Mouse (Mus musculus) embryonic fibroblast, embryonic 13.5 days (primary cell): ENCODE data around the gene Arid1b. TPM values are rescaled to one million over a fixed set of nuclear protein-coding genes. Genes with fewer than 3 reads are reported as not detected.

Experiments used
- H3K27ac ChIP-seq: 2 replicates; pipeline ENCODE4 v1.5.1; 2012; ENCODE audit warnings: low read length, control low read depth, inconsistent platforms; ENCODE audit not compliant: insufficient read depth
- H3K4me1 ChIP-seq: 2 replicates; pipeline ENCODE4 v1.6.1; 2011; ENCODE audit warnings: low read length; ENCODE audit not compliant: control insufficient read depth, insufficient read depth
- H3K4me3 ChIP-seq: 2 replicates; pipeline ENCODE4 v1.5.1; 2011; ENCODE audit warnings: mild to moderate bottlenecking, control low read depth, low read length; ENCODE audit not compliant: insufficient read depth
- CTCF ChIP-seq: IDR thresholded peaks from 2 replicates; pipeline ENCODE4 v1.5.1; 2011; ENCODE audit warnings: mild to moderate bottlenecking, control low read depth, low read length, moderate library complexity, borderline replicate concordance; ENCODE audit not compliant: insufficient read depth
- POLR2A ChIP-seq: IDR thresholded peaks from 2 replicates; pipeline ENCODE4 v1.6.1; 2011; ENCODE audit warnings: low read depth, mild to moderate bottlenecking, control low read depth, low read length, moderate library complexity
- polyA plus RNA-seq: library from polyadenylated mRNA; stranded (reverse); fragments of >200 nt; gene quantifications from 2 replicates; pipeline ENCODE4 v1.2.4, GENCODE M21; 2011; ENCODE audit warnings: low read depth; ENCODE audit not compliant: missing spikeins, insufficient read length

Arid1b gene
- polyA plus RNA-seq, 1 experiment, result 21.7 TPM

DNA sequence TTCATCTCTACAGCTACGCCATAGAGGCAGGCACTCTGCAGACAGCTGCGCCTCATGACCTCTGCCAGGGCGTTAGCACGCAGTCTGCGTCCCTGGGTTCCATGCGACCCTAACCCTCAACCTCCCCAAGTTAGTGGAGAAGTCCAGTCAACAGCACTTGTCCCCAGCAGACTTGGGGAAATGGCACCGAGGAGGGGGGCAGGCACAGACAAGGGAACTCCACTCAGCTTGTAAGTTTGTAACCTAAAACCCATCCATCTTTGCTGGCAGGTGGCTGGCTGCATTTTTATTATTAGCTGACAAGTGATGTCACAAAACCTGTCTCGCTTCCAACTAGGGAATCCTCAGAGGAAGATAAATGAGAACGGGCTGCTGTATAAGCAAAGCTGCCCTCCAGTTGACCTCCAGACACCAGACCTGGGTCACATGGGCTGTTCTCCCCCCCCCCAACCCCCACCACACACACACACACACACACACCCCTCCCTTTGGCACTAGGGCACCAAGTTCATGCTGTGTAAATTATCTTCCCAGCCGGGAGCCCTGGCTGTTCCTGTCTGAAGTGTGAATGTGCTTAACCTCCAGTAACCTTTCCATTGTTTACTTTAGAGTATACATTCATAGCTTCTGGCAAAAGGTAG is 330.2 kb downstream of the Arid1b start:
- Histone ChIP-seq H3K4me1 (peaks cover 19% of the 10 kb centered on the region), H3K4me3 (no peak overlapping the region), H3K27ac (no peak overlapping the region)
- TF ChIP-seq POLR2A, result no peak

DNA sequence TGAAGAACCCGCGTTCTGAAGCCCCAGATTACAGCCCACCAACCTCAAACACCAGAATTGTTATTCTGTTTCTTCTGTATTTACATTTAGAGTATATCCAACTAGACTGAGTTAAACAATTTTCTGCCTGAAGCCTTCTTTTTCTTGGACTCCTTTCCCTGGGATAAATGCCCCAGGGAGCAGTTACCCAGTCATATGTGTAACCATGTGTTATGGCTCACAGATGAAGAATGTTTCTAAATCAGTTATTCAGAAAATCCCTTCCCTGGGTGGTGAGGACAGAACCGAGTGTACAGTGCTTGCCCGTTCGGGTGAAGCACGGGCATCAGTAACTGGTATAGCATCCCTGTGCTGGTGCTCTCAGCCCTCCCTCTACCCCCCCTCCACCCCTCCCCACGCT is 332.6 kb downstream of the Arid1b start:
- Histone ChIP-seq H3K4me1 (peaks cover 19% of the 10 kb centered on the region), H3K4me3 (no peak overlapping the region)
- TF ChIP-seq CTCF (no peak), POLR2A (no peak)

DNA sequence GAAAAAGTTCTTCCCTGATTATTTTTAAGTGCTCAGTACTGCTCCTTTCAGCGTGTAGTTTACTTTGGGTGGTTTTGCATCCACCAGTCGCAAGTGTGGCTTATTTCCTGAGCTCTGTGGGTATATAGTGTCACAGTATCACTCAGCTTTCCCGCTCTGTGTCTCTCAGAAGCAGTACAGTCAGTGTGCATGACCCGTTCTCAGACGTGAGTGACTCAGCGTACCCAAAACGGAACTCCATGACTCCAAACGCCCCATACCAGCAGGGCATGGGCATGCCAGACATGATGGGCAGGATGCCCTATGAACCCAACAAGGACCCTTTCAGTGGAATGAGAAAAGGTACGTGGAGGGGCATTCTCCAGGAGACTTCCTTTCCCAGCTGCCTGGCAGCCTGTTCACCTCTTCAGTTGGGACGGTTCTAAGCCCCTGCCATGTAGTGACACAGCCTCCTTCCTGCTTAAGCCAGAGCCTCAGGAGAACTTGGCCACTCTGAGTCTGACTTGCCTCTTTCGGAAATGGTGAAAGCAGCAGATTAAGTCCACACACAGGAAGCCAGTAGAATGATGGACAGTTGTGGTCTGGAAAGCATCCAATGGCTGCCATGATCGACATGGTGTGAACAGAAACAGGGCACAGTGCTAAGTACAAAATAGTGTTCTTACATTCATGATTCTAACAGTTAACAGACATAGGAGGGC is 333.5 kb downstream of the Arid1b start:
- no peak for TF ChIP-seq CTCF
- TF ChIP-seq POLR2A, result no peak
- H3K27ac ChIP-seq, result 0 out of 2 replicates have a peak overlapping the region, but pooled peaks have one; percentile 9
- H3K4me3 ChIP-seq, result no peak overlapping the region
- peaks cover 19% of the 10 kb centered on the region for H3K4me1 ChIP-seq

More for the DNA sequence above, 332.6 kb downstream of the Arid1b start:
- H3K27ac ChIP-seq, result no peak overlapping the region

DNA sequence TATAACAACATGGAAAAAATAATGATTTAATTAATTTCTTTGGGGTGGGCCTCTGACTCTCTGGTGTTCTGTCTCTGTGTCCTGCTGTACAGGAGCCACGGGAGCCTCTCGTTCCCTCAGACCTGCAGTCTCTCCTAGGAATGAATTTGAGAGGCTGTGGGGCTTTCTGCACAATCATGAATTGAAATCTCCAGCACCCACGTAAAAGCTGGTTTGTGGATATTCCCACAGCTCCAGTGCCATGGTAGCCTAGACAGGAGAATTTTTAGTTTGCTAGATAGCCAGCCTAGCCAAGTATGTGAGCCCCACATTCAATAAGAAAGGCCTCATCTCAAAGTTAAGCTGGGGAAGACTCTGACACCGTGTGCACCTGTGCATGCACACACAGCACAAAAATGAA is 335.3 kb downstream of the Arid1b start:
- TF ChIP-seq POLR2A (no peak), CTCF (no peak)
- Histone ChIP-seq H3K4me3 (no peak overlapping the region), H3K4me1 (peaks cover 16% of the 10 kb centered on the region), H3K27ac (no peak overlapping the region)

DNA sequence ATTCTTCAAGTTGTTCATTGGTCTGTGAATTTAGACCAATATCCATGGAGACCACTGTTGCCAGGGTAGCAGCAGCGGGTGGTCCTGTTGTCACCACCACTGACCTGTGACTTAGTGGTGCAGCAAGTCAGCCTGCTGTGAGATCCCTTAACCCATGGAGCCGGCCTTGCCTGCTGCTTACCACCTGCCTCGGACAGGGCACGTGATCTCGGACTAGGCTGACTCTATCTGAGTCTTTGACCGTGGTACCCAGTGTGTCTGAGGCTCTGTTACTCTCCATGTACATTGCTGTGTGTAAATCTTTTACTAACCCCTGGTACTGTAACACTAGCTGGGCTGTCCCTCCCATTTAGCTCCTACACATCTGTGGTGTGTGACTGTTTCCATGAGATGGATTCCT is 335.9 kb downstream of the Arid1b start:
- Histone ChIP-seq H3K4me1 (peaks cover 16% of the 10 kb centered on the region), H3K27ac (no peak overlapping the region), H3K4me3 (no peak overlapping the region)
- TF ChIP-seq CTCF (no peak), POLR2A (no peak)

DNA sequence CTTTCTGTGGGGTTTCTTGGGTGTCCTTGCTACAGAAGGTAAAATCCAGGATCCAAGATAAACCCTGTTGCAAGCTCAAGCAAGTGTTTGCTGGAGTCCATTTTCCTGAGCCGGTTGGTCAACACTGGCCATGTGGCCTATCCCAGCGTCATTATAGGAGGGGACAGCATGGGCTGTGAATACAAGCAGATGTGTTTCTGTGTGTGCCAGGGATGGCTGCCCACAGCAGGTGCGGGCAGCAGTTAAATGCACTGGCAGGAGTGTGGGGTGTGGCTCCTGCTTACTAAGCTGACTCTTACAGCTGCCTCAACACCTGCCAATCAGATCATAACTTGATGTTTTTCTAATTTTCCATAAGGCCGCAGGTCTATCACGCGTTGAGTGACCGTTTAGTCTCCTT is 336.5 kb downstream of the Arid1b start:
- TF ChIP-seq POLR2A, result no peak
- no peak for TF ChIP-seq CTCF
- H3K4me3 ChIP-seq, result no peak overlapping the region
- H3K4me1 ChIP-seq, result peaks cover 13% of the 10 kb centered on the region
- no peak overlapping the region for H3K27ac ChIP-seq

DNA sequence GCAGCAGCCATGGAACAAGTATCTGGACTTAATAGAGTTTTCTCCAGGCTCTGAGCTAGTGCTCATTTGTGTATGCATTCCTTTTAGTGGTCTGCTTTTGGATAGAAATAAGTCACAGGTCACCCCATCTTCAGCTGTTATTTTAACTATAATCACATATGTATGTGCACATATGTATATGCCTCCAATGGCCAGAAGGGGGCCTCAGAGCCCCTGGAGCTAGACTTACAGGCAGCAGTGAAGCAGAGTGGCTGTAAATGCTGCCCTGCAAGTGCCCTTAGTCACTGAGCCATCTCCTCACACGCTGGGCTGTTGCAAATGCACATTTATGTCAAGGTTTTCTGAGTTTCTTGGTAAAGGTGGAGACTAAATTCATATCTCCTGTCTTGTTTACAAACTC is 337.3 kb downstream of the Arid1b start:
- Histone ChIP-seq H3K4me1 (peaks cover 7% of the 10 kb centered on the region), H3K27ac (no peak overlapping the region), H3K4me3 (no peak overlapping the region)
- TF ChIP-seq POLR2A (no peak), CTCF (no peak)

DNA sequence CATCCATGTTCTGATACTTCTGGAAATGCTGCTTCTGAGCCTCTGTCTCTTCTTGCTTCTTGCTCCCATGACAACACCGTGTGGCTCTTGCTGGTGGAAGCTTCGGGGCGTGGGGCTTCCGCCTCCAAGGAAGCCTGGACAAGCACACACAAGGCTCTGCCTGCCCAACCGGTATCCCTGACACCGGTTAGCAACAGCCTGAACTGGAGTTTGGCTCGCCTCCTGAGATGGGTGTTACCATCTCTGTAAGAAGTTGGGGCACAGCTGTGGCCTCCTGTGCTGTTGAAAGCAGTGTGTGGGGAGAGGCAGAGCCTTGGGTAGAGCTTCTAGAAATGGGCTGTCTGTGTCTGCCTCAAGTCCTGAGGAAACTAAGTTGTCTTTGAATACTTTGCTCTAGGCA is 340.4 kb downstream of the Arid1b start:
- H3K4me3 ChIP-seq, result no peak overlapping the region
- TF ChIP-seq CTCF (no peak), POLR2A (no peak)
- H3K4me1 ChIP-seq, result no peaks in the 10 kb centered on the region
- H3K27ac ChIP-seq, result no peak overlapping the region

DNA sequence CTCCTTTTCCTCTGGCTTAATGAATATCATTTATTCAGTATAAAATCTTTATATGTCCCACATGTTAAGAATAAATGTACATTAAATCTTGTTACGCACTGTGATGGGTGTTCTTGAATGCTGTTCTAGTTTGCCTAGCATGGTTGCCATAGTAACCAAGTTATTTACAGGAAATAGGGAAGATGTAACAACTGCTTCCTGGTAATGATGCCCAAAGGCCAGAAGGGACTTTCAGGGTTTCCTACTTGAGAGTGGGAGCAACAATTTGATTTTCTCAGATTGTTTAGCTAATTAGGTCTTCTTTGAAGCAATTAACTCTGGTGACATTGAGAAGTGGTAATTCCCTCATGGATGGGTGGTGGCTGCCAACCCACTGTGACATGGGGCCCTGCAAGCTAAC is 350.3 kb downstream of the Arid1b start:
- Histone ChIP-seq H3K27ac (no peak overlapping the region), H3K4me3 (no peak overlapping the region), H3K4me1 (no peaks in the 10 kb centered on the region)
- TF ChIP-seq CTCF, result no peak
- TF ChIP-seq POLR2A, result no peak

DNA sequence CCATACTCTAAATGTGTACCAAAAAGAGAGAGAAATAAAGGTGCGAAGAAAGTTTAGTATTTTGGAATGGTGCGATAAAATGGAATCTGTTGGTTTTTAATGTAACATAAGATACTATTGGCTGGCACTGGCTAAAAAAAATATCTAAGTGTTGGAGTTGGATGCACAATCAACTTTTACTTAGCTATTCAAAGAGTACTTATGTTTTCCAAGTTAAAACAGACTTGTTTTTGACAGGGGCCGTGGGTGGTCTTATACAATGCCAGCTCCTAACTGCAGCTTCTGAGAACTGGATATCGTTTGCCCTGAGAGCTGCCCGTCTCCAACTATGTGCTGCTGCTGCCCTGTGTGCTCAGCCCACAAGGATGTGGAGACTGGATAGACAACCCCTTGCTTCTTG is 351.7 kb downstream of the Arid1b start:
- TF ChIP-seq CTCF, result no peak
- no peak for TF ChIP-seq POLR2A
- no peaks in the 10 kb centered on the region for H3K4me1 ChIP-seq
- no peak overlapping the region for H3K4me3 ChIP-seq
- H3K27ac ChIP-seq, result no peak overlapping the region
